Mouse (Mus musculus) ovary, adult 18-20 months (tissue): ENCODE measurements around the gene Adk.

Experiments
- DNase-seq: peaks from one replicate; pipeline ENCODE4 v3.0.0; 2022; ENCODE audit warnings: low spot score, mixed read lengths

The Adk gene

DNA sequence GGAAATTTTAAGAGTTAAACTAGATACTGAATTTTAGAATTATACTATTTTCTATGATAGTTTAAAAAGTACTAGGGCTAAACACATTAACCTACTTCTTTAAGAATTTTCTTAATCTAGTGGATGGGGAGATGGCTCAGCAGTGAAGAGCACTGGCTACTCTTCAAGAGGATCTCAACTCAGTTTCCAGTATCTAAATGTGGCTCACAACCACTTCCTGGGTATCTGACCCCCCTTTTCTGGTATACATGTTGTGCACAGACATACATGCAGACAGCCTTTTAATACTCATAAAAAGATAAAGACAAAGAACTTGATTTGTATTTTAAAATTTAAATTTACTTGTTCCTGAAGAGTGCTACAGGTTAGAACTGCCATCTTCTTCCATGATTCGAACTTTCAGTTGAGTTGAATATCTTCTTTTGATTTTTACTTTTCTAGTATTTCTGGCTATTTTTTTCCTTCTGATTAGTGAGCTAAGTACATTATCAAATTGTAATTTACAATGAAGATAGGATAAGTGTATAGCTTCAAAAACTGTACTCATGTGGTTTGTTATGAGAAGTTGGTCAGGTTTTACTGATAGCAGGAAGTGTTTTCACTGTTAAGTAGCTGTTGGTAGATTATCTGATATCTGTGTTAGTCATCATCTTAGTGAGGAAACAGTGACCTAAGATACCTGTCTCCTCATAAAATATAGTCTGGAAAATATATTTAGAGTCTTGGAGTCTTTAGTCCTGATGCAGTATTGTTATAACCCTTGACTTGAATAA lies 121.8 kb downstream of the Adk start:
- no peak for DNase-seq

GRCm38 (mm10) chr14:21174804-21175203 lies 122.4 kb downstream of the Adk start:
- DNase-seq = no peak

GRCm38 (mm10) chr14:21177781-21178180 lies 125.4 kb downstream of the Adk start:
- DNase-seq = no peak

GRCm38 (mm10) chr14:21178356-21178755 lies 126.0 kb downstream of the Adk start:
- no peak for DNase-seq

- no peak for DNase-seq
Observed at GRCm38 (mm10) chr14:21181053-21181452, 128.7 kb downstream of the Adk start.

GRCm38 (mm10) chr14:21191966-21192365 lies 139.6 kb downstream of the Adk start:
- DNase-seq = no peak

DNA sequence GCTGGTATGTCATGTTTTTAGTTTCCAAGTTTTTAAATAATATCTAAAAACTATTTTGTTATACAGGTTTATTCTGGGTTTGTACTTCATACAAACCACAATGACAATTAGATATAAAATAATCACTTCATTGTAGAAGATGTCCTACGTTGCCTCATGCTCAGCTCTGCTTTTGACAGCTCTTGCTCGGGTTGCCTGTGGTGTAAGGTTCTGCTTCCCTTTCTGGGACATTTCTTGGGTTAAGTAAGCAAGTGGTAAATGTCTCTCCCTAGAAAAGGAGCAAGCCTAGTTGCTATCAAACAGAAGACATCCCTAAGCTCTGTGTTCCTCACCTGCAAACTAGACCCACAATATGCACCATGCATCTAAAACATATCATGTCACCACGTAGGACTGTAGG lies 140.4 kb downstream of the Adk start:
- no peak for DNase-seq

- no peak for DNase-seq
Observed at GRCm38 (mm10) chr14:21194336-21194735, 142.0 kb downstream of the Adk start.

DNA sequence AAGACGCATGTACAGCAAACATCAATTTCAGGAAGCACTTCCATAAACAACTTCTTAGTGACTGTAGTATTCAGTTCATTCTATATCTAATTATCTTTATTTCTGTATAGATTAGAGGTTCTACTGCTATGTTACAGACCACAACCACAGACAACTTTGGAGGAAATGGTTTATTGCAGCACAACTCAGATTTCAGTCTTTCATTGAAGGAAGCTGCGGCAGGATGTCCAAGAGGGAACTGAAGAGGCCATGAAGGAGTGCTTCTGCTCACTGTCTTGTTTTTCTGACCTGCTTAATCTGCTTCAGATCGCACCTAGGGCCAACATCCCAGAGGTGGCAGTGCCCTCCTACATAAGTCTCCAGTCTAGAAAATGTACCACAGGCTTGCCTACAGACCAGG lies 148.5 kb downstream of the Adk start:
- DNase-seq = no peak

GRCm38 (mm10) chr14:21206472-21206871 lies 154.1 kb downstream of the Adk start:
- DNase-seq = no peak

- DNase-seq = no peak
Observed at GRCm38 (mm10) chr14:21221574-21222138, 169.3 kb downstream of the Adk start.

- no peak for DNase-seq
Observed at GRCm38 (mm10) chr14:21222206-21222605, 169.8 kb downstream of the Adk start.

GRCm38 (mm10) chr14:21223456-21223855 lies 171.1 kb downstream of the Adk start:
- DNase-seq = no peak

DNA sequence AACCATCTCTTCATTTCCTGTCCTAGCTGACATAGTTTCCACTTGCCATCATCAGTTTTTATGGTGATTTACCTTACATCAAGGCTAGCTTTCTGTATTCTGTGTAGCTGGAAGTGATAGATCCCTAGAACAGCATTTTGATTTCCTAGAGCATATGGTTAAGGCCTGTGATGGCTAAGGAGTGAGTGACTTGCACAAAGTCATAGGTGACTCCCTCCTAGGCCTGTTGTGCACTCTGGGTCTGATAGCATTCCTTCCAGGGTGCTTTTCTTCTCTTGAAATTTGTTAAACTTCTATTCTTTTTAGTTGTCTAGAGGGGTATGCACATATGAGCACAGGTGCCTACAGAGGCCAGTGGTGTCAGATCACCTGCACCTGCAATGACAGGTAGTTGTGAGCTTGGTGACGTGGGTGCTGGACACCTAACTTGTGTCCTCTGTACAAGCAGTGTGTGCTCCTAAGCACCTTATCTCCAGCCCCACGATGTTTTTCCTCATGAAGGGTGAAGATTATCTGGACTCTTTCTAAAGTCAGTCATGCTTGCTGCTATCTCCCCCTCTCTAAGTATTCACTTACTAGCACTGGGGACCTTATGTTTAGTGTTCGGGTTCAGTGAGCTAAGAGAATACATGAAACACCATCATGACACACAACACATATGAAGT lies 171.7 kb downstream of the Adk start:
- no peak for DNase-seq

DNA sequence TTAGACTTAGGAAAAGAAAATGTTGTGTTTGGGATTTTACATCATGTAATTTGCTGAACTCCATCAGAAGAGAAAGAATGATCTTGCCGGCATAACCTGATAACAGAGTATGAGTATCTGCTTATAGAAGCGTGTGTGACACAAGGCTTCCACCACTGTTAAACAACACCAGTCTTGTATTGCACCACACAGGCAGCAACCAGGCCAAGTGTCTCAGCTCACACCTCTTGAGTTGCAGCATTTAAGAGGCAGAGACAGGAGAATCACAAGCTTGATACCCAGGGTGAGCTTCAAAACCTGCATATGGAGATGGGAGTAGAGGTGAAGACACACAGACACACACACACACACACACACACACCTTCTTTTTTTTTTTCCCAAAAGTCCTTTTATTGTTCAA lies 184.7 kb downstream of the Adk start:
- DNase-seq = no peak

- no peak for DNase-seq
Observed at GRCm38 (mm10) chr14:21241105-21241504, 188.7 kb downstream of the Adk start.

DNA sequence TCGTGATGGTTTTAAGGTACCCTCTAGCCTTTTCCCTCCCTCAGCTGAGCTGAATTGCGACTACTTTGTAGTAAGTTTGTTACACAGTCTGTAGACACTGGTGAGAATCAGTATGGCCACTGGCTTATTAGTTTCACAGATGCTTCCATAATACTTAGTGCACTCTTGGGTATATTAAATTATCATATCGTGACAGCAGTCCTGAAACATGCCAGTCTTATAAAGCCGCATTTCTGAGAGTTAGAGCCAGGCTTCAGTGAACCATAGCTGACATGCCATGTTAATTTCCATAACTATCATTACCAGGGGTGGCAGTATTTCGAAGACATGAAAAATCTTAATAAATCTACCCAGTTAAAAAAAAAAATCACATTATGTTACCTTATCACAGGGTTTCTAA lies 199.0 kb downstream of the Adk start:
- no peak for DNase-seq

- peak; percentile 8 for DNase-seq
Observed at GRCm38 (mm10) chr14:21252326-21252886, 200.0 kb downstream of the Adk start.

GRCm38 (mm10) chr14:21253321-21253992 lies 201.1 kb downstream of the Adk start:
- DNase-seq = no peak

DNA sequence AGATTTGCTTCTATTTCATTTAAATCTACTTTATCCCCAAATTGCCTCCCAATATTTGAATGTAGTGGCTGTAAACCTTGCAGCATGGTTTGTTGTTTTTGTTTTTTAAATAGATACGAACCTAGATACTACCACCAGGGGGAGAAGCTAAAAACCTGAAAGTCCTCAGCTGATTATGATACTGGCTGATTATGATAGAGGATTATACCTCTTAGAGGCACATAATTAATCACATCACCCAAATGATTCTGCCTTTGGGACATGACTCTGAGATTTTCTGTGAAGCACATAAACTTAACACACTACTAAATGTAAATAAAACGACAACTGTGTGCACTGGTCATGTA lies 201.6 kb downstream of the Adk start:
- DNase-seq = no peak

DNA sequence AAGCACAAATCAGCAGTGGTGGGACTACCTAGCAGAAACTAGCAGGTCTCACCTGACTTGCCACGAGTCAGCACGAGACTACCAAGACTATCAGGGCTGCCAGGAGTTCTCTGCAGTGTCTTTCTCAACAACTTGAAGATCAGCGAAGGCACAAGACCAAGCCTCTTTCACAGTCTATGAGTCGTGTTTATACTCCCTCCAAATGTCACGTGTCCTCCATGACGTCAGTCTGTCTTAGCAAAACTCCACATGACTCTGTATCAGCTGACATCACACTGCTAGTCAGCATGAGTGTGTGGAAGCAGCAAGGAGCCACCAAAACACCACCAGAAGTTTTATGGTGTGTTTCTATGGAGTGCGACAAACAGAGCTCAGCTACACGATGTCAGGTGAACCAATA lies 215.9 kb downstream of the Adk start:
- DNase-seq = no peak

- no peak for DNase-seq
Observed at GRCm38 (mm10) chr14:21271472-21271871, 219.1 kb downstream of the Adk start.

- DNase-seq = no peak
Observed at GRCm38 (mm10) chr14:21275786-21276185, 223.4 kb downstream of the Adk start.
